10 mouse cellular contexts compared by ENCODE assay signal in genomic region chr7:3415378-3415777, GRCm38 (mm10). TPM values are rescaled to one million over a fixed set of nuclear protein-coding genes. Genes with fewer than 3 reads are reported as not detected.
DNase-seq lines count a peak whose midpoint lies in the region; ATAC-seq and TF ChIP-seq lines count a peak whose summit lies in the region.
"Had no signal": no experiment of that assay in that cellular context is flagged by ENCODE, and none has a peak within 500 bp of the region (broad histone marks: within the 10 kb centered on the region; RNA-seq: fewer than 3 reads in every experiment).

No protein-coding gene starts in this region.

- H3K4me3 ChIP-seq in heart, embryonic 14.5 days (ENCODE audit: control insufficient read depth in 1 of 2, insufficient read depth in 1 of 2, low read depth in 1 of 2, low read length in 2 of 2): peak overlapping the region; percentile 52 to 67
- H3K4me3 ChIP-seq in midbrain, embryonic 10.5 days: peak overlapping the region; percentile 69
- no peak overlapping the region for H3K4me3 ChIP-seq in thymus, adult 2 months (ENCODE audit: control insufficient read depth, insufficient read depth, low read length)

- ATAC-seq in heart, embryonic 14.5 days (ENCODE audit: insufficient number of reproducible peaks, insufficient read depth, low FRiP score, low read depth): peak; percentile 51

- peaks cover 74% of the 10 kb centered on the region for H3K27me3 ChIP-seq in heart, embryonic 14.5 days (ENCODE audit: control insufficient read depth, insufficient read depth, low read length)
- peaks cover 83% of the 10 kb centered on the region for H3K27me3 ChIP-seq in midbrain, embryonic 10.5 days (ENCODE audit: low read depth, poor library complexity, severe bottlenecking)
- peaks cover 12% of the 10 kb centered on the region for H3K27me3 ChIP-seq in thymus, adult 2 months (ENCODE audit: control insufficient read depth, insufficient read depth, low read length)

- no peaks in the 10 kb centered on the region for H3K9me3 ChIP-seq in heart, embryonic 14.5 days (ENCODE audit: control insufficient read depth, low read length)
- 0 out of 2 replicates have a peak, but pooled peaks cover 3% of the 10 kb centered on the region for H3K9me3 ChIP-seq in midbrain, embryonic 10.5 days (replicated peaks)

- no peak for TF ChIP-seq POLR2A in thymus, adult 2 months (IDR thresholded peaks at IDR 0.05; ENCODE audit: control insufficient read depth, extremely low read depth, insufficient read depth, low read length, poor library complexity)

- peak overlapping the region; percentile 73 for H3K9ac ChIP-seq in heart, embryonic 14.5 days (ENCODE audit: low read length)

- H3K27ac ChIP-seq in heart, embryonic 14.5 days (replicated peaks in 1 of 2; ENCODE audit: control insufficient read depth in 1 of 2, insufficient read depth in 1 of 2, low read depth in 2 of 2, low read length in 2 of 2): no peak overlapping the region
- H3K27ac ChIP-seq in midbrain, embryonic 10.5 days (replicated peaks): peak overlapping the region; percentile 78
- H3K27ac ChIP-seq in thymus, adult 2 months (ENCODE audit: control insufficient read depth, insufficient read depth, low read length): no peak overlapping the region

- no peak for TF ChIP-seq CTCF in thymus, adult 2 months (IDR thresholded peaks at IDR 0.05; ENCODE audit: borderline replicate concordance, control insufficient read depth, extremely low read depth, insufficient read depth, low read length, poor library complexity)

- 0% methylated on average over 31 of the region's 60 CpGs for WGBS in heart, embryonic 14.5 days
- WGBS in midbrain, embryonic 10.5 days: under 1% methylated on average over 54 of the region's 60 CpGs
- 3% methylated on average over 53 of the region's 60 CpGs for WGBS in thymus, adult 2 months

- peak; percentile 41 for DNase-seq in left cerebral cortex, postnatal 4 days
- DNase-seq in left cerebral cortex, postnatal 36 days (ENCODE audit: low spot score in 2 of 2): no peak
- DNase-seq in cerebellum, postnatal 14 days: peak; percentile 59 to 63
- peak; percentile 58 for DNase-seq in kidney, postnatal 10 days
- peak; percentile 40 for DNase-seq in midbrain, embryonic 10.5 days (ENCODE audit: low spot score)
- peak; percentile 56 for DNase-seq in thymus, adult 2 months
- DNase-seq in left cerebral cortex, adult 9 months (ENCODE audit: low spot score in 2 of 2): no peak

- peak overlapping the region; percentile 99 for H3K4me2 ChIP-seq in heart, embryonic 14.5 days (ENCODE audit: low read length)

- no peaks in the 10 kb centered on the region for H3K36me3 ChIP-seq in heart, embryonic 14.5 days (ENCODE audit: control insufficient read depth, insufficient read depth, low read length)
- no peaks in the 10 kb centered on the region for H3K36me3 ChIP-seq in midbrain, embryonic 10.5 days
- H3K36me3 ChIP-seq in thymus, adult 2 months (ENCODE audit: control insufficient read depth, insufficient read depth, low read length): no peaks in the 10 kb centered on the region
- H3K36me3 ChIP-seq: G1E had no signal

- intact Hi-C loops in left cerebral cortex, postnatal 4 days (cut with DNase I): no loop called here
- intact Hi-C loops in left cerebral cortex, postnatal 36 days (cut with DNase I): no loop called here

- peaks cover 5 to 7% of the 10 kb centered on the region in 2 experiments; a peak in 2 of 4 replicates for H3K4me1 ChIP-seq in heart, embryonic 14.5 days (ENCODE audit: control insufficient read depth in 2 of 2, insufficient read depth in 2 of 2, low read length in 2 of 2)
- peaks cover 29% of the 10 kb centered on the region for H3K4me1 ChIP-seq in midbrain, embryonic 10.5 days
- H3K4me1 ChIP-seq in thymus, adult 2 months (replicated peaks; ENCODE audit: control insufficient read depth, insufficient read depth, low read length): no peaks in the 10 kb centered on the region; the same call in 1 of the 2 replicates

RNA-seq across cellular contexts. Expression of gene Cacng6, which starts 8.6 kb away (rescaled TPM):
- 1 to 10 TPM in 1 of 2 experiments, under 1 TPM in 1; 0.91 to 1.2 TPM for total RNA-seq in left cerebral cortex, postnatal 4 days (2021)
- total RNA-seq in left cerebral cortex, postnatal 36 days (2021): 1 to 10 TPM; 1.2 to 1.9 TPM
- 19.0 and 19.1 TPM in 2 replicates for polyA plus RNA-seq in heart, embryonic 14.5 days (2014; fragmentation: Nextera tagmentation; extraction: Ambion mirVana)
- polyA plus RNA-seq in midbrain, embryonic 10.5 days (2016; fragmentation: Nextera tagmentation; extraction: Ambion mirVana): not detected in 2 replicates
- 0.11 and 0.40 TPM in 2 replicates for polyA plus RNA-seq in thymus, adult 2 months (2012; rRNA removed)
- polyA plus RNA-seq: G1E; gonadal fat pad, adult 2 months had no signal

RNA-seq across cellular contexts. Expression of gene Cacng8, which starts 24.9 kb away (rescaled TPM):
- total RNA-seq in left cerebral cortex, postnatal 4 days (2021): 100 to 1,000 TPM; 102 to 111 TPM
- total RNA-seq in left cerebral cortex, postnatal 36 days (2021): 100 to 1,000 TPM; 163 to 186 TPM
- polyA plus RNA-seq in heart, embryonic 14.5 days (2014; fragmentation: Nextera tagmentation; extraction: Ambion mirVana): 0.28 and 0.63 TPM in 2 replicates
- polyA plus RNA-seq in midbrain, embryonic 10.5 days (2016; fragmentation: Nextera tagmentation; extraction: Ambion mirVana): 5.1 and 8.3 TPM in 2 replicates
- 0.82 and 0.88 TPM in 2 replicates for polyA plus RNA-seq in thymus, adult 2 months (2012; rRNA removed)
- total RNA-seq: G1E had no signal
- polyA plus RNA-seq: G1E had no signal

Comparison
In these comparisons a context has a peak if more than half of its experiments do, and no peak if none do; other contexts are left out.
1. DNase-seq: peak in left cerebral cortex, postnatal 4 days (single experiment), cerebellum, postnatal 14 days (2 of 2), kidney, postnatal 10 days (single experiment), midbrain, embryonic 10.5 days (single experiment) and thymus, adult 2 months (single experiment); none in left cerebral cortex, postnatal 36 days (0 of 2) and left cerebral cortex, adult 9 months (0 of 2).
2. RNA of gene Cacng6, which starts 8.6 kb away (polyA plus RNA-seq): 19.0 to 19.1 TPM in heart, embryonic 14.5 days; 0.11 to 0.40 TPM in thymus, adult 2 months and not detected in midbrain, embryonic 10.5 days; every median in the first group is over 10 times any median in the second.